Mouse (Mus musculus): ENCODE measurements at regions not wholly inside any gene's neighbourhood (a gene's known extent, or its start where the extent isn't known, plus 50 kb on each side); places are given as distances from the start of the nearest gene placed in this dataset.
A peak's percentile ranks its signal among the peaks of the same experiment; 100 is the strongest.

GRCm38 (mm10) chr1:34642304-34642893 is 62.9 kb downstream of the Amer3 start:
- Histone ChIP-seq H3K36me3 (replicated peaks) (no peaks in the 10 kb centered on the region), H3K4me3 (no peak overlapping the region), H3K27ac (no peak overlapping the region), H3K4me1 (no peaks in the 10 kb centered on the region), H3K27me3 (ENCODE audit: poor library complexity, severe bottlenecking) (no peaks in the 10 kb centered on the region), H3K9me3 (0 out of 2 replicates have a peak, but pooled peaks cover 4% of the 10 kb centered on the region)
- peak; percentile 79 for DNase-seq (ENCODE audit: extremely low spot score, low spot score)
- WGBS: 37% methylated on average over 13 of the region's 13 CpGs

GRCm38 (mm10) chr1:34653963-34654644 is 74.6 kb downstream of the Amer3 start:
- Histone ChIP-seq H3K36me3 (replicated peaks) (no peaks in the 10 kb centered on the region), H3K4me1 (no peaks in the 10 kb centered on the region), H3K4me3 (no peak overlapping the region), H3K27ac (no peak overlapping the region), H3K9me3 (no peaks in the 10 kb centered on the region), H3K27me3 (ENCODE audit: poor library complexity, severe bottlenecking) (no peaks in the 10 kb centered on the region)
- 92% methylated on average over 10 of the region's 10 CpGs for WGBS
- DNase-seq (ENCODE audit: extremely low spot score, low spot score): no peak

GRCm38 (mm10) chr1:34657481-34657880 is 78.0 kb downstream of the Amer3 start:
- Histone ChIP-seq H3K36me3 (replicated peaks) (no peaks in the 10 kb centered on the region), H3K27ac (no peak overlapping the region), H3K9me3 (no peaks in the 10 kb centered on the region), H3K4me1 (no peaks in the 10 kb centered on the region), H3K27me3 (ENCODE audit: poor library complexity, severe bottlenecking) (no peaks in the 10 kb centered on the region), H3K4me3 (no peak overlapping the region)
- DNase-seq (ENCODE audit: extremely low spot score, low spot score): no peak

- 86% methylated on average over 4 of the region's 4 CpGs for WGBS
- no peaks in the 10 kb centered on the region for H3K9me3 ChIP-seq
- H3K36me3 ChIP-seq (replicated peaks): no peaks in the 10 kb centered on the region
- H3K27me3 ChIP-seq (ENCODE audit: poor library complexity, severe bottlenecking): no peaks in the 10 kb centered on the region
- H3K4me1 ChIP-seq: peaks cover 20% of the 10 kb centered on the region
- no peak overlapping the region for H3K4me3 ChIP-seq
- DNase-seq (ENCODE audit: extremely low spot score, low spot score): no peak
- H3K27ac ChIP-seq: peak overlapping the region; percentile 75; the same call in 1 of the 2 replicates
Measured at GRCm38 (mm10) chr1:34663875-34664547, 84.6 kb downstream of the Amer3 start.

GRCm38 (mm10) chr1:34664816-34665511 is 85.5 kb downstream of the Amer3 start:
- WGBS: 82% methylated on average over 11 of the region's 11 CpGs
- DNase-seq (ENCODE audit: extremely low spot score, low spot score): no peak
- H3K4me3 ChIP-seq: no peak overlapping the region
- no peaks in the 10 kb centered on the region for H3K27me3 ChIP-seq (ENCODE audit: poor library complexity, severe bottlenecking)
- peaks cover 20% of the 10 kb centered on the region for H3K4me1 ChIP-seq
- no peaks in the 10 kb centered on the region for H3K9me3 ChIP-seq
- peak overlapping the region; percentile 75; the same call in 1 of the 2 replicates for H3K27ac ChIP-seq
- no peaks in the 10 kb centered on the region for H3K36me3 ChIP-seq (replicated peaks)

- Histone ChIP-seq H3K9me3 (no peaks in the 10 kb centered on the region), H3K27me3 (ENCODE audit: poor library complexity, severe bottlenecking) (no peaks in the 10 kb centered on the region), H3K4me1 (peaks cover 20% of the 10 kb centered on the region), H3K27ac (peak overlapping the region; percentile 75), H3K4me3 (no peak overlapping the region), H3K36me3 (replicated peaks) (no peaks in the 10 kb centered on the region)
- no peak for DNase-seq (ENCODE audit: extremely low spot score, low spot score)
- WGBS: 91% methylated on average over 5 of the region's 5 CpGs
Measured at GRCm38 (mm10) chr1:34665512-34665854, 86.0 kb downstream of the Amer3 start.

- Histone ChIP-seq H3K4me3 (no peak overlapping the region), H3K9me3 (no peaks in the 10 kb centered on the region), H3K27me3 (ENCODE audit: poor library complexity, severe bottlenecking) (no peaks in the 10 kb centered on the region), H3K36me3 (replicated peaks) (no peaks in the 10 kb centered on the region), H3K4me1 (peaks cover 20% of the 10 kb centered on the region), H3K27ac (peak overlapping the region; percentile 75)
- DNase-seq (ENCODE audit: extremely low spot score, low spot score): no peak
- WGBS: 75% methylated on average over 13 of the region's 13 CpGs
Measured at GRCm38 (mm10) chr1:34666226-34666662, 86.8 kb downstream of the Amer3 start.

- 56% methylated on average over 12 of the region's 12 CpGs for WGBS
- peaks cover 19% of the 10 kb centered on the region for H3K4me1 ChIP-seq
- peaks cover 64% of the 10 kb centered on the region for H3K27me3 ChIP-seq (ENCODE audit: poor library complexity, severe bottlenecking)
- H3K4me3 ChIP-seq: peak overlapping the region; percentile 64
- no peak for DNase-seq (ENCODE audit: extremely low spot score, low spot score)
- H3K36me3 ChIP-seq (replicated peaks): no peaks in the 10 kb centered on the region
- H3K27ac ChIP-seq: no peak overlapping the region
- no peaks in the 10 kb centered on the region for H3K9me3 ChIP-seq
Measured at GRCm38 (mm10) chr1:34677105-34677741, 97.8 kb downstream of the Amer3 start.

- H3K27ac ChIP-seq: peak overlapping the region; percentile 54; the same call in 1 of the 2 replicates
- H3K4me1 ChIP-seq: peaks cover 19% of the 10 kb centered on the region
- peak; percentile 42 for DNase-seq (ENCODE audit: extremely low spot score, low spot score)
- peak overlapping the region; percentile 64 for H3K4me3 ChIP-seq
- no peaks in the 10 kb centered on the region for H3K9me3 ChIP-seq
- peaks cover 64% of the 10 kb centered on the region for H3K27me3 ChIP-seq (ENCODE audit: poor library complexity, severe bottlenecking)
- under 1% methylated on average over 56 of the region's 56 CpGs for WGBS
- no peaks in the 10 kb centered on the region for H3K36me3 ChIP-seq (replicated peaks)
Measured at GRCm38 (mm10) chr1:34677832-34678733, 98.6 kb downstream of the Amer3 start.

- peaks cover 19% of the 10 kb centered on the region for H3K4me1 ChIP-seq
- no peaks in the 10 kb centered on the region for H3K36me3 ChIP-seq (replicated peaks)
- H3K4me3 ChIP-seq: peak overlapping the region; percentile 64
- H3K9me3 ChIP-seq: no peaks in the 10 kb centered on the region
- H3K27me3 ChIP-seq (ENCODE audit: poor library complexity, severe bottlenecking): peaks cover 64% of the 10 kb centered on the region
- 2% methylated on average over 9 of the region's 9 CpGs for WGBS
- no peak for DNase-seq (ENCODE audit: extremely low spot score, low spot score)
- no peak overlapping the region for H3K27ac ChIP-seq
Measured at GRCm38 (mm10) chr1:34678734-34679068, 99.2 kb downstream of the Amer3 start.

- no peak overlapping the region for H3K27ac ChIP-seq
- no peak for DNase-seq (ENCODE audit: extremely low spot score, low spot score)
- no peak overlapping the region for H3K4me3 ChIP-seq
- H3K36me3 ChIP-seq (replicated peaks): no peaks in the 10 kb centered on the region
- H3K27me3 ChIP-seq (ENCODE audit: poor library complexity, severe bottlenecking): no peaks in the 10 kb centered on the region
- WGBS: 85% methylated on average over 2 of the region's 2 CpGs
- H3K4me1 ChIP-seq: peaks cover 5% of the 10 kb centered on the region
- no peaks in the 10 kb centered on the region for H3K9me3 ChIP-seq
Measured at GRCm38 (mm10) chr1:34686539-34686938, 107.1 kb downstream of the Amer3 start.

- no peak overlapping the region for H3K27ac ChIP-seq
- no peak overlapping the region for H3K4me3 ChIP-seq
- no peak for DNase-seq (ENCODE audit: extremely low spot score, low spot score)
- H3K36me3 ChIP-seq (replicated peaks): no peaks in the 10 kb centered on the region
- H3K9me3 ChIP-seq: no peaks in the 10 kb centered on the region
- no peaks in the 10 kb centered on the region for H3K27me3 ChIP-seq (ENCODE audit: poor library complexity, severe bottlenecking)
- no peaks in the 10 kb centered on the region for H3K4me1 ChIP-seq
- WGBS: 83% methylated on average over 4 of the region's 4 CpGs
Measured at GRCm38 (mm10) chr1:34696533-34696932, 117.1 kb downstream of the Amer3 start.
